Mouse (Mus musculus): ENCODE data around the gene Ina. TPM values are rescaled to one million over a fixed set of nuclear protein-coding genes. Genes with fewer than 3 reads are reported as not detected.

Gene Ina
- polyA plus RNA-seq, 1 experiment, result not detected

- Histone ChIP-seq H3K4me3 (replicated peaks) (no peak overlapping the region), H3K4me1 (ENCODE audit: control insufficient read depth) (peaks cover 12% of the 10 kb centered on the region), H3K9me3 (ENCODE audit: control insufficient read depth, low read length) (peaks cover 12% of the 10 kb centered on the region; the same call in 1 of the 2 replicates), H3K36me3 (ENCODE audit: control insufficient read depth) (no peaks in the 10 kb centered on the region), H3K27me3 (ENCODE audit: control insufficient read depth) (peaks cover 73% of the 10 kb centered on the region)
- no peak for TF ChIP-seq GATA1 (IDR thresholded peaks at IDR 0.05; ENCODE audit: low read length)
- TF ChIP-seq TAL1 (IDR thresholded peaks at IDR 0.05; ENCODE audit: low read length), result no peak
These were observed 3.3 kb downstream of the Ina start for GRCm38 (mm10) chr19:47017831-47018230.

- peaks cover 12% of the 10 kb centered on the region; the same call in 1 of the 2 replicates for H3K9me3 ChIP-seq (ENCODE audit: control insufficient read depth, low read length)
- peaks cover 68% of the 10 kb centered on the region for H3K27me3 ChIP-seq (ENCODE audit: control insufficient read depth)
- H3K36me3 ChIP-seq (ENCODE audit: control insufficient read depth), result no peaks in the 10 kb centered on the region
- no peak overlapping the region for H3K4me3 ChIP-seq (replicated peaks)
- TF ChIP-seq GATA1 (IDR thresholded peaks at IDR 0.05; ENCODE audit: low read length) (no peak), TAL1 (IDR thresholded peaks at IDR 0.05; ENCODE audit: low read length) (no peak)
- H3K4me1 ChIP-seq (ENCODE audit: control insufficient read depth), result peaks cover 12% of the 10 kb centered on the region
These were observed 3.8 kb downstream of the Ina start for GRCm38 (mm10) chr19:47018330-47018729.

GRCm38 (mm10) chr19:47019326-47019725 is 4.8 kb downstream of the Ina start:
- Histone ChIP-seq H3K36me3 (ENCODE audit: control insufficient read depth) (no peaks in the 10 kb centered on the region), H3K4me1 (ENCODE audit: control insufficient read depth) (peaks cover 12% of the 10 kb centered on the region), H3K9me3 (ENCODE audit: control insufficient read depth, low read length) (peaks cover 12% of the 10 kb centered on the region; the same call in 1 of the 2 replicates), H3K4me3 (replicated peaks) (no peak overlapping the region), H3K27me3 (ENCODE audit: control insufficient read depth) (peaks cover 60% of the 10 kb centered on the region)
- no peak for TF ChIP-seq GATA1 (IDR thresholded peaks at IDR 0.05; ENCODE audit: low read length)
- no peak for TF ChIP-seq TAL1 (IDR thresholded peaks at IDR 0.05; ENCODE audit: low read length)

GRCm38 (mm10) chr19:47022709-47023108 is 8.2 kb downstream of the Ina start:
- Histone ChIP-seq H3K4me1 (ENCODE audit: control insufficient read depth) (no peaks in the 10 kb centered on the region), H3K36me3 (ENCODE audit: control insufficient read depth) (no peaks in the 10 kb centered on the region)

GRCm38 (mm10) chr19:47023546-47023945 is 9.0 kb downstream of the Ina start:
- Histone ChIP-seq H3K36me3 (ENCODE audit: control insufficient read depth) (no peaks in the 10 kb centered on the region), H3K4me1 (ENCODE audit: control insufficient read depth) (no peaks in the 10 kb centered on the region), H3K9me3 (ENCODE audit: control insufficient read depth, low read length) (no peaks in the 10 kb centered on the region), H3K27me3 (ENCODE audit: control insufficient read depth) (peaks cover 18% of the 10 kb centered on the region), H3K4me3 (replicated peaks) (no peak overlapping the region)
- TF ChIP-seq GATA1 (IDR thresholded peaks at IDR 0.05; ENCODE audit: low read length) (no peak), TAL1 (IDR thresholded peaks at IDR 0.05; ENCODE audit: low read length) (no peak)

More at GRCm38 (mm10) chr19:47022709-47023108, 8.2 kb downstream of the Ina start:
- Histone ChIP-seq H3K9me3 (ENCODE audit: control insufficient read depth, low read length) (no peaks in the 10 kb centered on the region), H3K4me3 (replicated peaks) (no peak overlapping the region), H3K27me3 (ENCODE audit: control insufficient read depth) (peaks cover 26% of the 10 kb centered on the region)
- TF ChIP-seq GATA1 (IDR thresholded peaks at IDR 0.05; ENCODE audit: low read length) (no peak), TAL1 (IDR thresholded peaks at IDR 0.05; ENCODE audit: low read length) (no peak)

GRCm38 (mm10) chr19:47024954-47025353 is 10.5 kb downstream of the Ina start:
- Histone ChIP-seq H3K9me3 (ENCODE audit: control insufficient read depth, low read length) (no peaks in the 10 kb centered on the region), H3K4me3 (replicated peaks) (no peak overlapping the region), H3K36me3 (ENCODE audit: control insufficient read depth) (no peaks in the 10 kb centered on the region), H3K4me1 (ENCODE audit: control insufficient read depth) (no peaks in the 10 kb centered on the region), H3K27me3 (ENCODE audit: control insufficient read depth) (peaks cover 5% of the 10 kb centered on the region; the same call in 1 of the 2 replicates)
- no peak for TF ChIP-seq GATA1 (IDR thresholded peaks at IDR 0.05; ENCODE audit: low read length)
- no peak for TF ChIP-seq TAL1 (IDR thresholded peaks at IDR 0.05; ENCODE audit: low read length)

- Histone ChIP-seq H3K4me1 (ENCODE audit: control insufficient read depth) (no peaks in the 10 kb centered on the region), H3K27me3 (ENCODE audit: control insufficient read depth) (peaks cover 3% of the 10 kb centered on the region; the same call in 1 of the 2 replicates), H3K9me3 (ENCODE audit: control insufficient read depth, low read length) (no peaks in the 10 kb centered on the region), H3K36me3 (ENCODE audit: control insufficient read depth) (no peaks in the 10 kb centered on the region), H3K4me3 (replicated peaks) (no peak overlapping the region)
- TF ChIP-seq TAL1 (IDR thresholded peaks at IDR 0.05; ENCODE audit: low read length), result no peak
- no peak for TF ChIP-seq GATA1 (IDR thresholded peaks at IDR 0.05; ENCODE audit: low read length)
These were observed 12.0 kb downstream of the Ina start for GRCm38 (mm10) chr19:47026513-47026912.

- no peak overlapping the region for H3K4me3 ChIP-seq (replicated peaks)
- no peak for TF ChIP-seq TAL1 (IDR thresholded peaks at IDR 0.05; ENCODE audit: low read length)
- no peak for TF ChIP-seq GATA1 (IDR thresholded peaks at IDR 0.05; ENCODE audit: low read length)
- no peaks in the 10 kb centered on the region for H3K9me3 ChIP-seq (ENCODE audit: control insufficient read depth, low read length)
- H3K36me3 ChIP-seq (ENCODE audit: control insufficient read depth), result peaks cover 18% of the 10 kb centered on the region
- no peaks in the 10 kb centered on the region for H3K4me1 ChIP-seq (ENCODE audit: control insufficient read depth)
- no peaks in the 10 kb centered on the region for H3K27me3 ChIP-seq (ENCODE audit: control insufficient read depth)
These were observed 15.3 kb downstream of the Ina start for GRCm38 (mm10) chr19:47029796-47030195.

- TF ChIP-seq TAL1 (IDR thresholded peaks at IDR 0.05; ENCODE audit: low read length), result no peak
- no peaks in the 10 kb centered on the region for H3K27me3 ChIP-seq (ENCODE audit: control insufficient read depth)
- H3K9me3 ChIP-seq (ENCODE audit: control insufficient read depth, low read length), result no peaks in the 10 kb centered on the region
- no peak overlapping the region for H3K4me3 ChIP-seq (replicated peaks)
- no peaks in the 10 kb centered on the region for H3K4me1 ChIP-seq (ENCODE audit: control insufficient read depth)
- peaks cover 34% of the 10 kb centered on the region for H3K36me3 ChIP-seq (ENCODE audit: control insufficient read depth)
These were observed 17.3 kb downstream of the Ina start for GRCm38 (mm10) chr19:47031770-47032169.

GRCm38 (mm10) chr19:47034916-47035315 is 20.4 kb downstream of the Ina start:
- Histone ChIP-seq H3K9me3 (ENCODE audit: control insufficient read depth, low read length) (no peaks in the 10 kb centered on the region), H3K36me3 (ENCODE audit: control insufficient read depth) (peaks cover 54% of the 10 kb centered on the region), H3K27me3 (ENCODE audit: control insufficient read depth) (no peaks in the 10 kb centered on the region), H3K4me3 (replicated peaks) (no peak overlapping the region), H3K4me1 (ENCODE audit: control insufficient read depth) (no peaks in the 10 kb centered on the region)
- no peak for TF ChIP-seq GATA1 (IDR thresholded peaks at IDR 0.05; ENCODE audit: low read length)
- TF ChIP-seq TAL1 (IDR thresholded peaks at IDR 0.05; ENCODE audit: low read length), result no peak
